Mouse (Mus musculus) kidney, embryonic 14.5 days (tissue): Measurements from ENCODE around the gene Tmigd3. TPM values are rescaled to one million over a fixed set of nuclear protein-coding genes. Genes with fewer than 3 reads are reported as not detected.
"Not testable (repeated sequence)": the region's sequence is repeated elsewhere in the genome, so short reads cannot be mapped to it uniquely, and the experiment has no call there.

Experiments used
- ATAC-seq: fragments of 200-750 bp; cut with Nextera tagmentation; 2 replicates; pipeline ENCODE4 v1.8.0; 2017; ENCODE audit warnings: moderate number of reproducible peaks, mild to moderate bottlenecking, moderate TSS enrichment, moderate library complexity; ENCODE audit not compliant: low FRiP score, low TSS enrichment
- H3K27ac ChIP-seq: fragments of 300-500 bp; sonication (generic); 2 replicates; pipeline ENCODE4 v1.5.1; 2014; ENCODE audit warnings: low read depth, mild to moderate bottlenecking, low read length, moderate library complexity, mixed read lengths
- H3K27me3 ChIP-seq: fragments of 300-500 bp; sonication (generic); 2 replicates; pipeline ENCODE4 v1.6.1; 2014; ENCODE audit warnings: mild to moderate bottlenecking, low read length; ENCODE audit not compliant: control insufficient read depth, insufficient read depth
- H3K36me3 ChIP-seq: fragments of 300-500 bp; sonication (generic); 2 replicates; pipeline ENCODE4 v1.6.1; 2014; ENCODE audit warnings: low read length, mixed read lengths; ENCODE audit not compliant: control insufficient read depth, insufficient read depth
- H3K4me1 ChIP-seq: fragments of 300-500 bp; sonication (generic); 2 replicates; pipeline ENCODE4 v1.6.1; 2014; ENCODE audit warnings: low read length, mixed read lengths; ENCODE audit not compliant: control insufficient read depth, insufficient read depth
- H3K4me2 ChIP-seq: fragments of 300-500 bp; sonication (generic); replicated peaks from 2 replicates; pipeline ENCODE4 v1.6.1; 2014; ENCODE audit warnings: low read depth, mild to moderate bottlenecking, low read length
- H3K4me3 ChIP-seq: fragments of 300-500 bp; sonication (generic); 2 replicates; pipeline ENCODE4 v1.5.1; 2014; ENCODE audit warnings: mild to moderate bottlenecking, low read length
- H3K9ac ChIP-seq: fragments of 300-500 bp; sonication (generic); 2 replicates; pipeline ENCODE4 v1.6.1; 2014; ENCODE audit warnings: low read depth, mild to moderate bottlenecking, low read length, moderate library complexity
- H3K9me3 ChIP-seq: fragments of 300-500 bp; sonication (generic); 2 replicates; pipeline ENCODE4 v1.6.1; 2016; ENCODE audit warnings: low read length; ENCODE audit not compliant: control insufficient read depth
- WGBS: fragments of 180-500 bp; shearing (Covaris S2); extraction: QIAGEN DNeasy Blood & Tissue Kit; methylation state at CpG from one replicate; pipeline ENCODE4 v1.1.7; 2014; 5-methylcytosine and 5-hydroxymethylcytosine counted together
- polyA plus RNA-seq: library from polyadenylated mRNA; unstranded; fragments of >200 nt; fragmentation: Nextera tagmentation; extraction: Ambion mirVana; gene quantifications from 2 replicates; pipeline ENCODE4 v1.2.1, GENCODE M21; 2014

Gene Tmigd3
- polyA plus RNA-seq, 1 experiment from 2014 or later: 0.53 TPM

DNA sequence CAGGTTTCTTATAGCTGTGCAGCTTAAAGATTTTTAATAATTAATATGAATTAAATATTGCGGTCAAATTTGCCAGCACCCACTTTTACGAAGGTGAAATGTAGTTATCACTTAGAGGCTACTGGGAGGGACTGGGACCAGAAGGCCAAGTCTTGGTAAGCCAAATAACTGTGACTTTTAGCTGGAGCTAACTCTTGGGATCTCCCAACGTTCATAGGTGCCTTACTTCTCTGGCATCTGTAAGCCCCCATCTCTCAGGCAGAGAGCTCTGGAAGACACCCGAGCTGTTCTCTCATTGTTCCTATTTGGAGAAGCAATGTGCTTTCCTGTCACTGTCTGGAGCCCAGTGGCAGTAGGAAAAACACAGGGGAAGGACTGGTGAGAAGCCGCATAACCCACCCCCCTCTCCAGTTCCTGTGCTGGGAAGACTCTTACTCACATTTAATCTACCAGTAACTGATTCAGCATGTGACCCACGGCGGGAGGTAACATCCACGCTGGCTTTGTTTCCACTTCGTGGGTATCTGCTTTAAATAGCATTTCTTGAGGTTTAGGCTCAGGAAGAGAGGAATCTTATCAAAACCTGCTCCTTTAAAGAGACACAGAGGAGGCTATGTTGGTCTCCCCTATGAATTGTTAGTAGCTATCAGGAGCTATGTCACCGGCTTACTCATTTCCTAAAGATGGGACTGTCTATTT is 47.1 kb downstream of the Tmigd3 start:
- Histone ChIP-seq H3K27me3 (no peaks in the 10 kb centered on the region), H3K27ac (no peak overlapping the region), H3K4me1 (no peaks in the 10 kb centered on the region), H3K4me2 (no peak overlapping the region), H3K36me3 (no peaks in the 10 kb centered on the region), H3K4me3 (no peak overlapping the region), H3K9me3 (no peaks in the 10 kb centered on the region), H3K9ac (no peak overlapping the region)
- WGBS: 69% methylated on average over 10 of the region's 10 CpGs
- no peak for ATAC-seq

DNA sequence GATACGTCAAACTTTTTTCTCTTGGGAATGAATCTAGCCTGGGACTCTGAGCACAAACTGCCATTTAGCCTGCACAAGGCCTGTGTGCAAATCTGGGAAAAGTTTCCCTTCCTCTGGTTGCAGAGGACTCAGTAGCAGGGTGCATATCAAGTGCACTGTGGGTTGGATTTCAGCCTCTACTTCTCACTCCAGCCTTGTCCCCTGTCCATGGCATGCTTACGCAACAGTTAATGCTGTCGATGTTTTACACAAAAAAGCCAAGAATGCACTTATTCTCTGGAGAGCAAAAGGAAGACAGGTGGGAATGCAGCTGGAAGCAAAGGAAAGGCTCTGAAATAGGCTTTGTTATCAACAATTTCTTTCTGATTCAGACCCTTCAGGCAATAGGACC is 47.6 kb downstream of the Tmigd3 start:
- H3K9ac ChIP-seq: no peak overlapping the region
- WGBS: 82% methylated on average over 3 of the region's 3 CpGs
- no peak for ATAC-seq
- no peak overlapping the region for H3K4me2 ChIP-seq
- no peaks in the 10 kb centered on the region for H3K36me3 ChIP-seq
- H3K27me3 ChIP-seq: no peaks in the 10 kb centered on the region
- no peaks in the 10 kb centered on the region for H3K9me3 ChIP-seq
- no peaks in the 10 kb centered on the region for H3K4me1 ChIP-seq
- no peak overlapping the region for H3K4me3 ChIP-seq
- no peak overlapping the region for H3K27ac ChIP-seq

DNA sequence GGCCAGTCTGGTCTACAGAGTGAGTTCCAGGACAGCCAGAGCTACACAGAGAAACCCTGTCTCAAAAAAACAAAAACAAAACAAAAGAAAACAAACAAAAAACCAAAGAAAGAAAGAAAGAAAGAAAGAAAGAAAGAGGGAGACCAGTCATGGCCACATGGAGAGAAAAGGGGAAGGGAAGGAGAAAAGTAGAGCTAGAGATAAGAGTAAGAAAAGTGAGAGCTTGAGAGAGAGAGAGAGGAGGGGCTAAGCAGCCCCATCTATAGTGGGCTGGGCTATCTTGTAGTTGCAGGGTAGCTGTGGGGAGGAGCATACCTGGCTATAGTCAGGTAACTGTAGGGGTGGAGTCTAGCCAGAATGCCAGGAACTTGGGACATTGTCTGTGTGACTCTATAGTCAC is 50.0 kb downstream of the Tmigd3 start:
- not testable (repeated sequence) for H3K9me3 ChIP-seq, H3K36me3 ChIP-seq, H3K4me1 ChIP-seq, H3K27ac ChIP-seq, H3K4me2 ChIP-seq, H3K27me3 ChIP-seq, H3K4me3 ChIP-seq, ATAC-seq, H3K9ac ChIP-seq

DNA sequence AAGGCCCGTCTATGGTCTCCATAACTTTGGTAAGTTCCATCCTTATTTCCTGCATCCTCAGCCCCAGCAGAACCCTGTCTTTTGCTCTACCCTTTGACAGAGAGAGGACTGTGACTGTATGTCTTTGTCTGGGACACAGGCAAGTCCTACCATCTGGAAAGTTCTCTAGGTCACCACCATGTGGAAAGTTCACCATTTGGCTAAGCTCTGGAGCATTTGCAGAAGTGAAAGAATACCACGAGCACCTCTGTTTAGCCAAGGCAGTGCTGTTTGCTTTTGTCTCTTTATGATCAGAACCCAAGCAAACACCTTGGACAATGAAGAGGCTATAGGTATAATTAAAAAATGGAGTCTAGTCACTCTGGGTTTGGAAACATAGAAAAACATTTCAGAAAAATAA is 51.3 kb downstream of the Tmigd3 start:
- Histone ChIP-seq H3K27ac (no peak overlapping the region), H3K4me3 (no peak overlapping the region), H3K4me2 (no peak overlapping the region), H3K9me3 (no peaks in the 10 kb centered on the region), H3K9ac (no peak overlapping the region), H3K4me1 (no peaks in the 10 kb centered on the region), H3K27me3 (no peaks in the 10 kb centered on the region), H3K36me3 (no peaks in the 10 kb centered on the region)
- no peak for ATAC-seq
- 66% methylated on average over 2 of the region's 2 CpGs for WGBS

DNA sequence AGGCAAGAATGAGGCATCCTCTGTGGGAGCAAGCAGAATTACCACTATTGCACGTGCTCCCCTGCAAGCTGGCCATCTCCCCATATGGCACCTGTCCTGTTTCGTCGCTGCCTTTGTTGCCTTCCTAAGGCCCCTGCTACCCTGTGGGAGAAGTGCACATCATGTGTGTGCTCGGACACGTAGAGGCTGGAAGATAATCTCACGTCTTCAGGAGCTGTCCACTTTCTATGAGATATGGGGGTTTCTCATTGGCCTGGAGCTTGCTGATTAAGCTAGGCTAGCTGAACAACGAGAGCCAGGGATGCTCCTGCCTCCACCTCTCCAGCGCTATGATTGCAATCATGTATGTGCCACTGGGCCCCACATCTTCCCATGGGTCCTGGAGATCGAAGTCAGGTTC is 53.9 kb downstream of the Tmigd3 start:
- H3K27me3 ChIP-seq: no peaks in the 10 kb centered on the region
- no peak overlapping the region for H3K4me2 ChIP-seq
- no peak overlapping the region for H3K4me3 ChIP-seq
- H3K9me3 ChIP-seq: no peaks in the 10 kb centered on the region
- ATAC-seq: no peak
- H3K4me1 ChIP-seq: no peaks in the 10 kb centered on the region
- no peaks in the 10 kb centered on the region for H3K36me3 ChIP-seq
- no peak overlapping the region for H3K9ac ChIP-seq
- no peak overlapping the region for H3K27ac ChIP-seq
- 84% methylated on average over 9 of the region's 9 CpGs for WGBS

DNA sequence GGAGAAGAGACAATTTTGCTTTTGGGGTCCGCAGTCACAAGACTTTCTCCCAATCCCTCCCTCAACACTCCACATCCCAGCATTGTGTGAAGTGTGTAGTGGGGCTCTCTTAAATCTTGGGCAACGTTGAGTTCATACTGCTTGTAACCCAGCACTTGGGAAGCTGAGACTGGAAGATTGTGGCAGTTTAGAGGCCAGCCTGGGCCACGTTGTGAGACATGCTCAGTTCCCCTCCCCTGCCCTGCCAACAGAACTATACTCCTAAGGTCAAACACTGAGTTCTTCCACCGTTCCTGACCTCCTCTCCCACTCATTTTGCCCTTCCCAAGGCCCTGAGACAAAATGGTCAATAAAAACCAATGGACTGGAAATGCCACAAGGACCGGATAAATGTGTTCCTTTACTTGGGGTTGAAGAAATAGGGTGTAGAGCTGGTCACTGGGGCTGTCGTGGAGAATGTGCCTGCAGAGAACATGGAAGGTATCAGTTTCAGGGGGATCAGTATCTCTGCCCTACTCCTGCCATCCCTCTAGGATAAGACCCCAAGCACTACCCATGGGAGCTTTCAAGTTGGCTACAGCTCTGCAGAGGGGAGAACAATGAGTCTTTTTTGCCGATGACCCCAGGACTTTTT is 57.0 kb downstream of the Tmigd3 start:
- no peaks in the 10 kb centered on the region for H3K27me3 ChIP-seq

DNA sequence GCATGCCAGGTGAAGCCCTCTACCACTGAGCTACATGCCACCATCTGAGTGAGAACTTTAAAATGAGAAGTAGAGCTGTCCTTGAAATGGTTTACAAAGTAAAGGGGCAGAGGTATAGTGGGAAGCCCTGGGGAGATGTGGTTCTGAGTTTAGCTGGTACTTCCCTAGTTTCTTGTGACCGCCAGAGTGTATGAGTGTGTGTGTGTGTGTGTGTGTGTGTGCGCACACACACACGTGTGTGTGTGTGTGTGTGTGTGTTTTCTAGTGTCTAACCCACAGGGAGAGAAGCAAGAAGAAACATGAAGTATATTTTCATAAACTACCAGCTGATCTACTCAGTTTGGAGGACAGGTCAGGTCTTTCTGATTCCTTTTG is 57.5 kb downstream of the Tmigd3 start:
- 86% methylated on average over 3 of the region's 3 CpGs for WGBS

More for the DNA sequence above, 57.0 kb downstream of the Tmigd3 start:
- no peak overlapping the region for H3K9ac ChIP-seq
- WGBS: 39% methylated on average over 7 of the region's 7 CpGs
- H3K4me1 ChIP-seq: no peaks in the 10 kb centered on the region
- H3K9me3 ChIP-seq: no peaks in the 10 kb centered on the region
- H3K4me2 ChIP-seq: no peak overlapping the region
- ATAC-seq: peak; percentile 74
- H3K36me3 ChIP-seq: no peaks in the 10 kb centered on the region
- no peak overlapping the region for H3K27ac ChIP-seq
- H3K4me3 ChIP-seq: no peak overlapping the region

DNA sequence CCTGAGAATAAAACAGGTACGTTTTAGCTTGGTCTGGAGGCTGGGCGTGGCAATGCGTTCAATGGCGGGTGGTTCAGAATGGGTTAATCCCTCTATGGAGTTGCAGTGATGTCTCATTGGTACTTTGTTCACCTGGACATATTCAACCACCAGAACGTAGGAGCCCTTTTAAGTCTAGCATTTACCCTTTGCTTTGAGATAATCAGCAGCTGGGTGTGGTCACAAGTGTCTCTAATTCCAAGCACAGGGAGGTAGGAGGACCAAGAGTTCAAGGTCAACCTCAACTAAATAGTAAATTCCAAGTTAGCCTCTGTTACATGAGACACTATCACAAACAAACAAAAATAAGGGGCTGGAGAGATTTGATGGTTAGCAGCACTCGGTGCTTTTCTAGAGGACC is 58.1 kb downstream of the Tmigd3 start:
- Histone ChIP-seq H3K4me3 (no peak overlapping the region), H3K4me1 (no peaks in the 10 kb centered on the region)
- WGBS: 85% methylated on average over 6 of the region's 6 CpGs

More for the DNA sequence above, 57.5 kb downstream of the Tmigd3 start:
- H3K9ac ChIP-seq: no peak overlapping the region
- H3K9me3 ChIP-seq: no peaks in the 10 kb centered on the region
- no peaks in the 10 kb centered on the region for H3K36me3 ChIP-seq
- H3K4me2 ChIP-seq: no peak overlapping the region
- H3K27ac ChIP-seq: no peak overlapping the region
- no peaks in the 10 kb centered on the region for H3K4me1 ChIP-seq
- no peak for ATAC-seq
- H3K4me3 ChIP-seq: no peak overlapping the region
- H3K27me3 ChIP-seq: no peaks in the 10 kb centered on the region

DNA sequence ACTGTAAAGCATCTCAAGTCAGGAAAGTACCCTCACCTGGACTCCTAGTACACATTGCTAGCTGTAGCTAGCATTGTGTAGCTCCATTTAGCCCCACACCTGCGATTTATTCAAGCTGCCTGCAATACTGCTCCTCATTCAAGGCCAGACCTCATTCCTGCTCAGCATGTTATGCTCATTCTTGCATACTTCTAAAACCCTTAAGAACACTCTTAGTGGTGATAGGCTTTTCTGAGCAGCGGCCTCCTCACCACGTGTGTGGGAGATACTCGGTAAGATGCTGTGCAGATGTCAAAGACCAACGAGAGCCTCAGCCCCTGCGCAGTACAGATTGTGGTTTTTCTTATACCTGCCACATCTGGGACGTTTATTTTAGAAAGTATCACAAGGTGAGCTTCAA is 59.1 kb downstream of the Tmigd3 start:
- no peak overlapping the region for H3K4me2 ChIP-seq
- H3K36me3 ChIP-seq: no peaks in the 10 kb centered on the region
- no peak for ATAC-seq
- H3K9me3 ChIP-seq: no peaks in the 10 kb centered on the region
- no peaks in the 10 kb centered on the region for H3K27me3 ChIP-seq
- H3K4me3 ChIP-seq: no peak overlapping the region
- 83% methylated on average over 7 of the region's 7 CpGs for WGBS
- H3K27ac ChIP-seq: no peak overlapping the region
- no peaks in the 10 kb centered on the region for H3K4me1 ChIP-seq
- no peak overlapping the region for H3K9ac ChIP-seq

More for the DNA sequence above, 58.1 kb downstream of the Tmigd3 start:
- H3K4me2 ChIP-seq: no peak overlapping the region
- H3K36me3 ChIP-seq: no peaks in the 10 kb centered on the region
- no peak overlapping the region for H3K9ac ChIP-seq
- H3K27ac ChIP-seq: no peak overlapping the region
- H3K27me3 ChIP-seq: no peaks in the 10 kb centered on the region
- no peak for ATAC-seq
- no peaks in the 10 kb centered on the region for H3K9me3 ChIP-seq
